Mouse (Mus musculus) brain, embryonic 14.5 days (tissue): ENCODE data around the gene Dennd2c.

Source experiments
- CTCF ChIP-seq: fragments of 200-500 bp; IDR thresholded peaks from 2 replicates; pipeline ENCODE4 v1.5.1; 2012; ENCODE audit warnings: inconsistent platforms, mild to moderate bottlenecking, moderate library complexity, borderline replicate concordance; ENCODE audit not compliant: insufficient read depth, insufficient read length; ENCODE audit errors: extremely low read depth
- POLR2A ChIP-seq: fragments of 200-500 bp; IDR thresholded peaks from 2 replicates; pipeline ENCODE4 v1.6.1; 2012; ENCODE audit warnings: mild to moderate bottlenecking, inconsistent platforms, borderline replicate concordance; ENCODE audit not compliant: poor library complexity, insufficient read depth, insufficient read length, severe bottlenecking; ENCODE audit errors: extremely low read depth

DNA sequence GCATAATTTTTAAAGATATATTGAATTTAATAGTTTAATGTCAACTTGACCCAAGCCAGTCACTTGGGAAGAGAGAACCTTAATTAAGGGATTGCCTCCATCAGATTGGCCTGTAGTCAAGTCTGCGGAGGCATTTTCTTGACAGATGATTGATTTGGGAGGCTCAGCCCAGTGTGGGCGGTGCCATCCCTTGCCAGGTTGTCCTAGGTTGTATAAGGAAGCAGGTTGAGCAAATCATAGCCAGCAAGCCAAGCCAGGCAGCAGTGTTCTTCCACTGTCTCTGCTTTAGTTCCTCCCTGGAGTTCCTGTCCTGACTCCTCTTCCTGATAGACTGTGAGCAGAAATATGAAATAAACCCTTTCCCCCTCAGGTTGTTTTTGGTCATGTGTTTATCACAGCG is 21.2 kb downstream of the Dennd2c start:
- TF ChIP-seq CTCF (no peak), POLR2A (no peak)
